Mouse (Mus musculus) cerebellum, adult 9-11 months (tissue): ENCODE measurements around the gene Taok3.

Experiments
- DNase-seq: peaks from one replicate; pipeline ENCODE4 v3.0.0; 2022

Gene Taok3

GRCm38 (mm10) chr5:117147187-117148095 lies 27.5 kb downstream of the Taok3 start:
- DNase-seq = no peak

GRCm38 (mm10) chr5:117149054-117149942 lies 29.4 kb downstream of the Taok3 start:
- no peak for DNase-seq

- DNase-seq = no peak
Observed at GRCm38 (mm10) chr5:117150068-117150467, 30.1 kb downstream of the Taok3 start.

DNA sequence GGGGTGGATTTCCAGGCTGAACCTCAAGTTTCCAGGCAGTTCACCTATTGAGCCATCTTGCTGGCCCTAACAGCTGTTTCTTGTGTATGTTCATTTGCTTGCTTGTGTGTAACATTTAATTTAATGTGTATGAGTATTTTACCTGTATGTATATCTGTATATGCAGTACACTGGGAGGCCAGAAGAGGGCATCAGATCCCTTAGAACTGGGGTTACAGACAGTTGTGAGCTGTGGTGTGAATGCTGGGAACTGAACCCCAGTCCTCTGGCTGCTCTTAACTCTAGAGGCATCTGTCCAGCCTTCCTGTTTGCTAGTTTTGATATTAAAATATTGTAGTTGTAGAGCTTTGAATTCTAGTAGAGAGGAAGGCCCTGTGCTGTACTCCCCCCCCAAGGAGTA lies 33.0 kb downstream of the Taok3 start:
- DNase-seq = no peak

DNA sequence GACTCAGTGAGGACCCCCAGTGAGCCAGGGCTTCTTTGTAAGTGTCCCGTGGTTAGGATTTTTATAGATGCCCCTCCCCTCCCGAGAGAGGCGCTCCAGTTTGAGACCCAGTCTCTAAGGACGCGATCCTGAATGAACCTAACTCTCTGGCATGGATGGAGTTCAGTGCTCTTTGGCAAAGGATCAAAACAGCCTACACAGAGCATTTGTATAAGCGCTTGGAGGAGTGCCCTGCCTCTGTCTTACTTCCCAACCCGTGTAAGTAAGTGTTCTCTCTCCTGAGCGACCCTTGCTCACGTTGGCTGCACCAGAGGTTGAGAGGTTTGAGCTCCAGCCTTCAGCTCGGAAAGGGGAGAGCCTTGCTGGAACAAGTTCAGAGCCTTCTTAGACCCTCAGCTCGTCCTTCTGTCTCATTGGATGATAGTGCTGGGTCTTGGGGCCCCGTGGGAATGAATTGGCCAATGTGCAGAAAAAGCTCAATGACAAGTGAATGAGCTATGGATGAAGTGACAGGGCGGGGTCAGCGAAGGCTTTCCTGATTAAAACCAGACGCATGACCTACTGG lies 33.7 kb downstream of the Taok3 start:
- no peak for DNase-seq

- no peak for DNase-seq
Observed at GRCm38 (mm10) chr5:117158335-117159018, 38.5 kb downstream of the Taok3 start.

DNA sequence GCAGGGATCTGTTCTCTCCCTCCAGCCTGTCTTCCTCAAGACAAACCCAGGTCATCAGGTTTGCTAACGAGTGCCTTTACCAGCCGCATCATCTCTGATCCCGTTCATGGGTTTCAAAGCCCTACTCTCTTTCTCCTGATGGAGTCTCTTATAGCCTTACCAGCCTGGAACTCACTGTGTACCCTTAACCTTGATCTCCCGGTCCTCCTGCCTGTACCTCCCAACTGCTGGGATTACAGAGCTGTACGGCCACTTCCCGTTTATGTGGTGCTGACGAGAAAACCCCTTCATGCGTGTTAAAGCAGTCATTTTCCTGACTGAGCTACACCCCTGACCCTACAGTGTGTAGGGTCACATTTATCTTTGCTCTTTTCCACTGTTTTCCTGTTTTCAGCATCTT lies 39.4 kb downstream of the Taok3 start:
- DNase-seq = no peak

DNA sequence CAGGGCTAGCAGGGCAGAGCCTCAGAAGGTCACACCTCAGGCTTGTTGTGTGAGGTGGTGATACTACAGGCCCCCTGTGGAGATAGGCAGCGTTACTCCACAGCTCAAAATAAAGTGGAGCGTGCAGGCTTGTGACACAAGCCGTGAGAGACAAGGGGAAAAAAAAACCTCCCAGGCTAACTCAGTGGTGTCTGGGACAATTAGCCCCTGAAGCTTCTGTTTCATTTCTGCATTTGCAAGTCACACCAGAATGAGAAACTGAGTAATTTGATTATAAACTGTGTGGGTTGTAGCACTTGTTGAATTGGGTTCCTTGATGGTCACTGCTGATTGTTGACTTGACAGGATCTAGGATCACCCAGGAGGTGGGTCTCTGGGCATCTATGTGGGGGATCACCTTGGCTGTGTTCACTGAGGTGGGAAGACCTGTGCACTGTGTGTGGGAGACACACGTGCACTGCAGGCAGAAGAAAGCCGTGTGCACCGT lies 39.9 kb downstream of the Taok3 start:
- no peak for DNase-seq

GRCm38 (mm10) chr5:117160499-117160898 lies 40.6 kb downstream of the Taok3 start:
- no peak for DNase-seq

- DNase-seq = peak; percentile 97
Observed at GRCm38 (mm10) chr5:117163790-117164189, 43.9 kb downstream of the Taok3 start.

- DNase-seq = peak; percentile 61
Observed at GRCm38 (mm10) chr5:117164516-117164915, 44.6 kb downstream of the Taok3 start.

DNA sequence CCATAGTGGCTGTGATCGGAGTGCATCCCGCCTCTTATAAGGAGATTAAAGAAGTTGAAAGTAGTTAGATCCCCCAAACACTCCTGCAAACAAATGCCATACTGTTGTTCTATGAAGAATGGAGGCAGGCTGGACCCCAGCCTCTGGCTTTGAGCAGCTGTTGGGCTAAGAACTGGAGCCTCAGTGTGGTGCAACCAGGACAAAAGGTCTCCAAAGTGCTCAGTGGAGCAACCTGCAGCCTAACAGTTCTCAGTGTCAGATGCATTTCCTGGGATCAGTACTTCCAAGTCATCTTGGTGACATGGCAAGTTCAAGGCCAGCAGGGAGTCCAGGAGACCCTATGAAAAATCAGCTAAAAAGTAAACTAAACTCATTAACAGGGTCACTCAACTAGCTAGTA lies 45.0 kb downstream of the Taok3 start:
- no peak for DNase-seq

- no peak for DNase-seq
Observed at GRCm38 (mm10) chr5:117165946-117166345, 46.0 kb downstream of the Taok3 start.

- DNase-seq = peak; percentile 99
Observed at GRCm38 (mm10) chr5:117166811-117167365, 47.0 kb downstream of the Taok3 start.

DNA sequence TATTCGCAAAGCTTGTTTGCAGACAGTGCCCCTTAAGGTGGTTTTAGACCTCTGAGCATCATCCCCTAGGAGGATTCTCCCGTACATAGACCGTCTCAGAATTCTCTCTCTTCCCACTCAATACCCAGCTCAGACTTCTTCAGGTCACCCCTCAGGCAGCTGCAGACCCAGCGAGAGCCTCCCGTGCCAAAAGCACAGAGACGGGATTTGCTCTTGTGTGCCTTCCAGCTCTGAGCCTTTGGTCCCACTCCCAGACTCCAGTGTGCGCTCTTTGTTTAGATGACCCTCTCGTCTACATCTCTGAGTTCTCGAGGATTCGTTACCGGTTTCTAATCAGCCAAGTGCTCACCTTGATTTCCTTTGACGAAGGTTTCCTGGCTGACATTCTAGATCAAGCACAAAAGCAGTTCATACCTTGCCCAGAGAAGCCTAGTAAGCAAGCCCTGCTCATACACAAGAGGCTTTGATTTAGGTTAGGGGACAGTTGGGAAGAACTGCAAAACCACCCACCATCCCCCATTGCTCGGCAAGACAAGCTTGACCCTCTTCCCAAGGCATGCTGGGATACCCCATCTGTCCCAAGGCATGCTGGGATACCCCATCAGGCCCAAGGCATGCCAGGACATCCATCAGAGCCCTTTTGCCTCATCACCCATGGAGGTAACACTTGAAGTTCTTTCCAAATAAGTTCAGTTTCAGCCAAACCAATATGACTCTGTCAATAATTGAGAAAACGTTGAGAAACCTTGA lies 48.6 kb downstream of the Taok3 start:
- no peak for DNase-seq

DNA sequence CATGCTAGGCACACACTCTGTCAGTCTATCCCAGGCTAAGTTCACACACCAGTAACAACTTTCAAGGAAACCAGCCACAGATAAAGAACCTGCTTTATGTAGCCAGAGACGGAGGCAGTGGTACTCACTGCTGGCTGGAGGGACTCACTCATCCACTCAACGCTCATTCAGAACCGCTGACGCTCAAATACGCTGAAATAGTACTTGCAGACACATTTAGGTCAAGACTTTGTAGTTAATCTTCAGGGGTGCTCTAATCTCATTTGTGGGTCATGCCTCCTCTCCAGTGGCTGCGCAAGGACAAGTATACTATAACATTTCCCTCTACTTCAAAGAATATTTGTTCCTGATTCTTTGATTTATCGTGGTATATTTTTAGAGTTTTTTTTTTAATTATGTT lies 54.1 kb downstream of the Taok3 start:
- DNase-seq = no peak

DNA sequence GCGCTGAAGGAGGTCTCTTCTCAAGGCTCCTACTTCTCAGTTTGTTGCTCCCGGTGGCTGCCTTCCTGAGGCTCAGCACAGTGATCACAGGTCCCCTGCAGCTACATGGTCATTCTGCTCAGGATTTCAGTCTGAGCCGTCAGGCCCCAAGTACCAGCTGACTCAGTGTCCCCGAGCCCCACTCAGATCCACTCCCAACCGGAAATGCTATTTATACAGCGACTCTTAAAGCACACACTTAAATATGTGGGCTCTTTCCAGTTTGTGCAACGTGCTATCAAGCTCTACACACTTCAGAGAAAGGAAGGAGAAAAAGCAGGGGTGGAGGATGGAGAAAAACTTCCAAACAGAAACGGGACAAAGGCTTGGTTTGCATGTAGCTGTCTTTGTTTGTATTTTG lies 56.0 kb downstream of the Taok3 start:
- DNase-seq = no peak

DNA sequence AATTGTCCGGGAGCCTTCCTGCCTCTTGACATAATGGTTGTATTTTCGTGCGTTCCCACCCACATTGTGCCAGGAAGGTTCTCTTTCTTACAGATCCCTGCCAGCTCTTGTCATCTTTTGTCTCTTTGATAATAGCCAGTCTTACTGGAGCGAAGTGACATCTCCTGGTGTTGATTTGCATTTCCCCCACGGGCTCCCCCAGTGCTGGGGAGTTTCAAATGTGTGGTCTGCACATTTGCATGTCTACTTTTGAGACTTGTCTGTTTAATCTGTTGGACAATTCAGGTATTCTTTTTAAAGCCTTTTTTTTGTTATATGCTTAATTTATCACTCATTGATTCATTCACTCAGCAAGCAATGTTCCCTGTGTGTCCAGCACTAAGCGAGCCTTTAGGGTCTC lies 58.1 kb downstream of the Taok3 start:
- DNase-seq = no peak

- DNase-seq = no peak
Observed at GRCm38 (mm10) chr5:117178486-117178885, 58.6 kb downstream of the Taok3 start.

GRCm38 (mm10) chr5:117181921-117182320 lies 62.0 kb downstream of the Taok3 start:
- no peak for DNase-seq

DNA sequence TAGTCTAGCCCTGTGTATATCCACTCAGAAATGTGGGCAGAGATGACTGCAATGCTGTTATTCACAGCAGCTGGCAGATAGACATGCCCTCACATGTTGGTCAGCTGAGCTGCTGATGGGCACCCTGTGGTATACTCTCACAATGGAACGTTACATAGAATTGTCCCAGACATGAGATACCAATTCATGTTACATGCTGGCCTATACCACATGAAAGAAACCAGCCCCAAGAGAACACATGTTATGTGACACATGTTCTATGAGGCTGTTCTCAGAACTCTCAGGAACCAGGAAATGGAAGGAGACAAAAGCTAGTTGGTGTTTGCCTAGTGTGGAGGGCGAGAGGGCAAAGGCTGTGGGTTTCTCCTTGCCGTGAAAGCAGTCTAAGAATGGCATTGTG lies 62.5 kb downstream of the Taok3 start:
- no peak for DNase-seq

DNA sequence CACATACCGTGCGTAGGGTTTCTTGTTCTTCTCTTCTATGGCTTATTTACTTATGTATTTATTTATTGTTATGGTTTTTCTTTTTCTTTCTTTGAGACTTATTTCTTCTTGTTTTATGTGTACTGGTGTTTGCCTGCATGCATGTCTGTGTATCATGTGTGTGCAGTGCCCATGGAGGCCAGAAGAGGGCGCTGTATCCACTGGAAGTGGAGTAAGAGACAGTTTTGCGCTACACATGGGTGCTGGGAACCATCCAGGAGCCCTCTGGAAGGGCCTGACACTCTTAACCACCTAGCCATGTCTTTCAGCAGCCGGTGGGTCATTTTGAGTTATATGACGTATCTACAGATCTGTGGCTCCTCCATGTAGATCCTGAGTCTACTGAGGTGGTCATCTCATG lies 64.9 kb downstream of the Taok3 start:
- DNase-seq = no peak
